Mouse (Mus musculus) limb, embryonic 15.5 days (tissue): ENCODE measurements at regions not wholly inside any gene's neighbourhood (a gene's known extent, or its start where the extent isn't known, plus 50 kb on each side); places are given as distances from the start of the nearest gene placed in this dataset.

Experiments used
- ATAC-seq: fragments of 200-750 bp; cut with Nextera tagmentation; 2 replicates; pipeline ENCODE4 v1.8.0; 2017; ENCODE audit warnings: low read depth, moderate TSS enrichment; ENCODE audit not compliant: insufficient number of reproducible peaks, low FRiP score, low TSS enrichment
- H3K27ac ChIP-seq: fragments of 300-500 bp; sonication (generic); 2 replicates; pipeline ENCODE4 v1.5.1; 2015; ENCODE audit warnings: moderate library complexity, mild to moderate bottlenecking, inconsistent platforms
- H3K27me3 ChIP-seq: fragments of 300-500 bp; sonication (generic); 2 replicates; pipeline ENCODE4 v1.6.1; 2015; ENCODE audit warnings: inconsistent platforms
- H3K36me3 ChIP-seq: fragments of 300-500 bp; sonication (generic); 2 replicates; pipeline ENCODE4 v1.6.1; 2015; ENCODE audit warnings: inconsistent platforms
- H3K4me1 ChIP-seq: fragments of 300-500 bp; sonication (generic); 2 replicates; pipeline ENCODE4 v1.6.1; 2015; ENCODE audit warnings: inconsistent platforms
- H3K4me2 ChIP-seq: fragments of 300-500 bp; sonication (generic); 2 replicates; pipeline ENCODE4 v1.6.1; 2015; ENCODE audit warnings: mild to moderate bottlenecking, inconsistent platforms
- H3K4me3 ChIP-seq: fragments of 300-500 bp; sonication (generic); 2 replicates; pipeline ENCODE4 v1.5.1; 2015; ENCODE audit warnings: mild to moderate bottlenecking, inconsistent platforms
- H3K9ac ChIP-seq: fragments of 300-500 bp; sonication (generic); 2 replicates; pipeline ENCODE4 v1.6.1; 2015; ENCODE audit warnings: inconsistent platforms
- H3K9me3 ChIP-seq: fragments of 300-500 bp; sonication (generic); 2 replicates; pipeline ENCODE4 v1.6.1; 2016; ENCODE audit warnings: inconsistent platforms
- WGBS: fragments of 180-500 bp; shearing (Covaris S2); methylation state at CpG from one replicate; pipeline ENCODE4 v1.1.7; 2015; 5-methylcytosine and 5-hydroxymethylcytosine counted together

- H3K4me3 ChIP-seq, result no peak overlapping the region
- H3K27me3 ChIP-seq, result no peaks in the 10 kb centered on the region
- no peak overlapping the region for H3K27ac ChIP-seq
- H3K9me3 ChIP-seq, result no peaks in the 10 kb centered on the region
- ATAC-seq, result no peak
- H3K4me2 ChIP-seq, result no peak overlapping the region
- H3K4me1 ChIP-seq, result peaks cover 11% of the 10 kb centered on the region
- 37% methylated on average over 12 of the region's 12 CpGs for WGBS
- no peaks in the 10 kb centered on the region for H3K36me3 ChIP-seq
- H3K9ac ChIP-seq, result no peak overlapping the region
Observed at GRCm38 (mm10) chr1:158193968-158194565, 162.1 kb downstream of the Brinp2 start.
